Mouse (Mus musculus): ENCODE measurements around the gene Brip1.

Brip1 gene

DNA sequence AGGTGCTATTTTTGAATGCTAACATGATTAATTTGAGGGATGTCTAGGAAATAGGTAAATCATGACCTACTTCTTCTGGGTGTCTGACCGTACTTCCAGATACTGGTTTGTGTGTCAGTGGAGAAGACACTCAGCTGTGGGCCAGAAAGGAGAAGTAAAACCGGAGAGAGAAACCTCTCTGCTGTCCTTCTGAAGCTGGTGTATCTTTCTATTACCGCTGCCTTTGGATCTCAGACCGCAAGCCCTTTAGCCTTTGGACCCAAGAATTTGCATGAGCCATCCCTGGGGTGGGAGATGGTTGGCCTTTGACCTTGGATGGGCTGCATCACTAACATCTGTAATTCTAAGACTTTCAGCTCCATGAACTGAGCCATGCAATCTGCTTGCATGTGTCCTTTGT lies 93.7 kb downstream of the Brip1 start:
- no peak for DNase-seq (ENCODE audit: low spot score)

DNA sequence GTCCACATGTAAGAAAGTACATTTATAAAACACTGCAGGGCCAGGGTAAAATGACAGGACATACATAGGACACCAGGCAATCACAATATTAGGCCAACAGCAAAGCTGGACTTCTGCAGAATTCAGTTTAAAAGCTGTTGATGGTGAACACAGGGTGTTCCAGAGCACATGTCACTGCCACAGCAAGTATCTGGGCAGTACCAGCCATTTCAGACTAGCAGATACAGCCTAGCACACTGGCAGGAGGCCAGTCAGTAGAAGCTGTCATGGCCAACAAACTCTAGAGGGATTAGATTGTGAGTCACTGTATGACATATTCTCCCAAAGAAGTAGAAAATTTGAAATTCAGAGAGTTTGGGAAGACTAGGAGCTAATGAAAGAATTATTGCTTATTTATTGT lies 94.4 kb downstream of the Brip1 start:
- no peak for DNase-seq (ENCODE audit: low spot score)

DNA sequence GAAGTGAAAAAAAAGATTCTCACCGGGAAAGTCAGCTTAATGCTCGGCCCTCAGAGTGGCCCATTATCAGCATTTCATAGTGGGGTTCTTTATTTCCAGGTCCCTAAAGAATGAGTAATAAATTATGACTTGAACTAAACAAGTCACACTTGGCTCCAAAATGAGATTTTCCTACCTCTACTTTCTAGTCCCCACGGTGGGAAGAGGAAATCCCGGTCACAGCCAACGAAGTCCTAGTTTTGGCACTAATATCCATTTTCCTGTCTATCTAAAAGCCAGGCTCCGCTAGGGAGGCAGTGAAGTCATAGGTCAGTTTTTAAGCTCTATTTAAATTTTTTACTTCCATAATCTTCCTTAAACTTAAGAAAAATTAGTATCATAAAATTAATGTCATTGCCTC lies 99.8 kb downstream of the Brip1 start:
- no peak for DNase-seq (ENCODE audit: low spot score)

DNA sequence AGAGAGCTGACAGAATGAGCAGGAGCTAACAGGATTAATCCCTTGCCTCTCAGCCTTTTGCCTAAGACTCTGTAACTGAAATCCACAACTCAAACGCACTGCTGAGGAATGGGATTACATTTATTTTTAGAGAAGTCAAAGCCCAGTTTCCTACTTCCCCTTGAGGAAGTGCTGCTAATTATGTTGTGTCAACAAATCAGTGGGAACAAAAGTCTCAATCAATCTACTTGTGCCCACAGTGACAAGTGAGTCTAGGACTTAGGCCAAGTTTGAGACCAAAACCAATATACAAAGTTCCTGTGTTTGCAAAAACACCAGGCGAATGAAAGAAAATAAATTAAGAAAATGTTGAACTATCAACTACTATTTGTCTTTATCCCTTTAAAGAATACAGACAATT lies 101.7 kb downstream of the Brip1 start:
- DNase-seq (ENCODE audit: low spot score): no peak

DNA sequence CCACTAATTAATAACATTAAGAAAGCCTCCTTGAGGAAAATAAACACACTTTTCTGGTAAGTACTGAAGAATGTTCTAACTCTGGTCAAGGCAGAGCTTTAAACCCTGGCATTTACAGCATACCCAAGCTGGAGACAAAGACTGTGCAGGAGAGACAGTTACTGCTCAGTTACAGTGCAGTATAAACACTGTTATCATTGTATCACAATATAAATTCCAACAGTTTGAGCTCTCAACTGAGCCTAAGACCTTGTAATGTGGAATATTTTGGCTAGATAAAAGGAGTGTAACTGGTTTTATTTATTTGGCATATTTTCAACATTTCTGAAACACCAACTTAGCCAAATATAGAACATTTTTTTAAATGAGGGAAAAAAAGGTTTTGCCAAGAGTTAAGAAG lies 112.2 kb downstream of the Brip1 start:
- no peak for DNase-seq (ENCODE audit: low spot score)

DNA sequence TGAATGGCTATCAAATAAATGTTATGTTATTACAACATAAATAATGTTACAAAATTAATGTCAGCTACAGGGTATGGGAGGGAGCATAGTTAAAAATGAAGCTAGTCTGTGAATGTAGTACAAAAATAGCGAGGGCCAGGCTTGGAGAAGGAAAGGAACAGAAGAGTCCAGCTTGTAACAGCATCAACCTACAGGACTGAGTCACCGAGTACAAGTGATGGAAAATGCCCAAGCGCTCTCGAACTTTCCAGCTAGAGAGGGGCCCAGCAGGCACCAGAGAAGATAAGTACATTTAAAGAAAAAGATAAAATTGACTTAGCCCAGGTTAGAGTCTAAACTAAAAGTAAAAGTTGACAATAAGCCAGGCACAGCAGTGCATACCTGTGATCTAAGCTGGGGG lies 116.5 kb downstream of the Brip1 start:
- DNase-seq (ENCODE audit: low spot score): no peak

DNA sequence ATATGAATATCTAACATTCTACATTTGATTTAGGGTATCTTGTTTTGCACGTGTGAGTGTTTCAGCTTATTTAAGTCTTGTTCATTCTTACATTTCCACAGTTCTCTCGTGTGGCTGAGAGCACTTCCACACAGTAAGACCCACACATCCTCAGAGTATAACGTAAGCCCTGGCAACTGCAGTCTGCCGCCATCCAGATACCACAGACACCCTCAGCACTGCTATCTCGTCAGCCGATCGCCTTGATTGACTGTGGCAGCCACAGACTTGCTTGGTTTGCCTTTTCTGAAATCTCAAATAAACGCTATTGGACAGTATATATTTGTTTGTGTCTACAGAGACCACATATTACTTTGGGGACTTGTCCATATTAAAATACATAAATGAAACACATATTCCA lies 123.0 kb downstream of the Brip1 start:
- no peak for DNase-seq (ENCODE audit: low spot score)

DNA sequence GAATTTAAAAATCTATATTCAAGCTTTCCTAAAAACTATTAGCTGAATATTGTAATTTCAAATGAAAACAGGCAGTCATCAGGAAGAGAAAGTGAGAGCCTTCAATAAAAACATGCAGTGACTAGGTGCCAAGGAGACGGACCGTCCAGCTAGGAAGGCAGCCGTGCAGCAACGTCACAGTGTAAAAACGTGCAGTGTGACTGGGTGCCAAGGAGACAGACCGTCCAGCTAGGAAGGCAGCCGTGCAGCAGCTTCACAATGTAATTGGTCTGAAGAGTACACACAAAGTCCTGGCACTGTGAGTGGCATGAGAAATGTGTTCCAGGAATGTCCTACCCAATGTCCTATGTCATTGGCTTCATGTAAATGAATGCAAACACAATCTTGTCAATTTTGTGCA lies 124.0 kb downstream of the Brip1 start:
- no peak for DNase-seq (ENCODE audit: low spot score)

DNA sequence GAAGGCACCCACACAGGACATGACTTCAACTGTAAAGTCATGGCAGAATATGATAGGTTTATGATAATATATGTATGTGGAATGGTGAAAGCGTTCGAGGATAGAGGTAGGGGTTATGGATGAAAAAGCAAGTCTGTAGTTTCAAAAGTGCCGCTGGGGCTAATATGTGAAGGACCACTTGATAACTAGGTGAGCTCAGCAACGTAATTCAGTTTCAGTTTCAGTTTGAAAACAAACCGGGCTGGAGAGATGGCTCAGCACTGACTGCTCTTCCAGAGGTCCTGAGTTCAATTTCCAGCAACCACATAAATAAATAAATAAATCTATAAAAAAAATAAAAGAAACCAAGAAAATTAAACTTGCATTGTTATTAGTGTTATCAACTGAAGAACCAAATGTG lies 124.6 kb downstream of the Brip1 start:
- no peak for DNase-seq (ENCODE audit: low spot score)

DNA sequence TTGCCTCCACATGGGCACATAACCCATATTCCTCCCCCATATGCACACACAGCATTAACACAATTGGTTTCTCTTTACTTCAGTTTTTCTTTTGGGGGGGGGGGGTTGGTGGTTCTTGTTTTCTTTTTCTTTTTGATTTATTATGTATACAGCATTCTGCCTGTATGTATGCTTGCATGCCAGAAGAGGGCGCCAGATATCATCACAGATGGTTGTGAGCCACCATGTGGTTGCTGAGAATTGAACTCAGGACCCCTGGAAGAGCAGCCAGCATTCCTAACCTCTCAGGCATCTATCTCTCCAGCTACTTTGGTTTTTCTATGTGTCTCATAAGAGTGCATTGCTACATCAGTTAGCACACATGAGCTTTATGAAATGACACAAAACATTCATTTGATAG lies 125.6 kb downstream of the Brip1 start:
- DNase-seq (ENCODE audit: low spot score): no peak

DNA sequence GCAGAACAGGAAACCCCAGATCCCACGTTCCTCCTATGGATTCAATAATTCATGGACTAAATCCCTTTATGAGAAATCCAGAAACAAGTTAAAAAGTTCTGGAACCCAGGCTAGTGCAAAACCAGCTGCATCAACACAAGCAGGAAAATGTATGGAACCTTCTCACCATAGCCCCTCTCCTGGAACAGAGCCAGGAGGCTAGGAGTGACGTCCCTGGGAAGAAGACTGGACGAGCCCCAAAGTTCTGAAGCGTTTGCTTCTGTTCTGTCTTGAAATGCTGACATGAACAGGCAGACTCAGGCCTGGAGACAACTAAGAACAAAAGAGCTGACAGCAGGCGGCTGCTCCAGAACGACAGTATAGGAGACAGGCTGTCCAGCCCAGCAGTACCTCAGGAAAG lies 132.3 kb downstream of the Brip1 start:
- no peak for DNase-seq (ENCODE audit: low spot score)

DNA sequence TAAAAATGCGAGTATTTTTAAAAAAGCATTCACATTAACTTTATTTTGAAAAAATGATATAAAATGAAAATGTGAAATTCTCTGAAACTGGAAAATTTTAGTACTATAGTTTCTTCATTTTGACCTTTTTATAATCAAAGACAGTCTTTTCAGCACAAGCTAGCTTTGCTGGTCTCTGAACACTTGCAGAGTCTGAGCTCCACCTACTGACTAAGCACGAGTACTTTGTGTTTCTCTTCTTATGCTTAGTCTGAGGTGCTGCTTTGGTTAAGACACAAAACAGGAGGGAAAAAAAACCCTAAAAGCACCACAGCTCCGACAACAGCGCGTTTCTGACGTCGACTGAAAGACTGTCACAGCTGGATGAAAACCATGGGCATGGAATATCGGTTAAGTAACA lies 133.8 kb downstream of the Brip1 start:
- no peak for DNase-seq (ENCODE audit: low spot score)

DNA sequence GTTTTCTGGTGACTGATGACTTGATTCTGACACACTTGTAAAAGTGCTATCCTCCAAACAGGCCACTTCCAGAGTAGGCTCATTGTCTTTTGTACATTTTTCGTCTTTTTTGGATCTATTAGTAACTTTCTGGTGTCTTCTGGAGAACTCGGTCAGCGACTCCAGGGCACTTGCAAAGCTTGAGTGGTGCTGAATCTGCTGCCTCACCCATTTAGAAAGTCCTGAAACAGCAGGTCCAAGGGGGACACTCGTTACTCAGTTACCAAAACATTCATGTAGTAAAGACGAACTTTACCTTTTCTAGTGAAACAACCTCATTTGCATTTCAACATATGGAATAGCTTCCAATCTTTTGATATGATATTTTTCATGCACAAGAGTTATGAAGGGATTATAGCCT lies 136.1 kb downstream of the Brip1 start:
- no peak for DNase-seq (ENCODE audit: low spot score)

DNA sequence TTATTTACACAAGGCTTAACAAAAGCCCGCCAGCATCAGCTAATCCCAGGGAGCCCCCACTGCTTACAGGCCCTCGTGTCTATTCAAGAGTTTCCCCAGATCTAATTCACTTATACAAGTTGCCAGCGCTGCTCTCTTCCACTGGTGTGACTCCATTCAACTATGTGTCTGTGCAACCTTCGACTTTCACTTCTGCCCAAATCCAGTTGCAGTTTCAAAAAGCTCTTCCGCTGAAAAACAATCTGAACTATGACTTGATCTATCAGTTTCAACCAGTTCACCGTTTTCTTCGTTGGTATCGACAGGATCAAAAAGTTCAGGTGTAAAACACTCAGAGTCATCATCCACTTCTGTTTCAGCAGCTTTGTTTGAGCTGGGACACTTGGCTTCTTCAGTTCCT lies 139.8 kb downstream of the Brip1 start:
- DNase-seq (ENCODE audit: low spot score): no peak

DNA sequence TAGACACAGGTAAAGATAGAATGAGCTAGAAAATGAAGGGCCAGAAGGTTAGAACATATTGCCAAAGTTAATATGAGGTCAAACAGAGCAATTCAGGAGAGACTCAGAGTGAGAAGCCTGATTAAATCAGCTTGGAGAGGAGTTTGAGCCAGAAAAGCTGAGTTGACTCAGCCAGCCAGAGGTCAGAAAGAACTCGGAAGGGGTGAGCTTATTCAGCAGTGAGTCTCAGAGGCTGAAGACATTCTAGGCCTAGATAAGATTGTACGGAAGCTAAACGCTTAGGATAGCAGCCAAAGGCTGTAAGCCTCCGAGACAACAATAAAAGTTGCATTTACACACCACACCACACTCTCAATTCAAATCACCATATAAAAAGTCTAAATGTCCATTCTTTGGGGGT lies 141.9 kb downstream of the Brip1 start:
- peak; percentile 17 for DNase-seq (ENCODE audit: low spot score)

DNA sequence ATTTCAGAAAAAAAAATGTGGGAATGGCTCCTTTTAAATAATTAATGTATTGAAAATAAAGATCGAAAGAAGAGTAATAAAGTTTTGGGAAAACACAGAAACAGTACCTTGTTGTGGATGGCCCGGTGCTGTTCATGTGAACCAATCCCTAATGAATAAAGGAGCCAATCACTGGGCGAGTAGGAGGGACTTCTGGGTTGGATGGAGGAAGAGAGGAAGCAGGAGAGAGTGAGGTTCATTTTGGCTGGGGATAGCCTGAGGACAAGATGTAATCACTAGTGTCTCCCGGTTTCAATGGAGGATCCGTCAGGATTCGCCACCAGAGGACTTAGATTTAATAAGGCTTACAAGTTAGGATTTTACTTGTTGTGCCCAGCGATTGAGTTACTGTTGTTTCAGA lies 145.2 kb downstream of the Brip1 start:
- no peak for DNase-seq (ENCODE audit: low spot score)

DNA sequence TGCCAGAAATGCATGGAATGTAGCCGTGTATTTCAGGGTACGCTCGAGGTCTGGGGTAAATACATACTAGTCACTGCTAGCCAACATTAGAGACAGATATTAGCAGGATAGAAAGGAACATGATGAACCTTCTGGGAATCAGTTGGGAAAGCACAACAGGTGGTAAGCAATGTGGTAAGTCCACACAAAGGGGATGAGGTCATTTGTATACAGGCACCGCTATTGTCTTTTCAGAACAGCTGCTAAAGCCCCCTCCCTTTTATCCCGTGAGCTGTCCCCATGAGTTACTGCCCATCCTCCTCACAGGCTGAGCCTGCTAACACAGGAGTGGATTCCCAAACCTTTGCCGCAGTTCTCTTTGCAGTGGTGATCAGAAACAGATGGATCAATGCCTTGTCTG lies 149.6 kb downstream of the Brip1 start:
- DNase-seq (ENCODE audit: low spot score): no peak

DNA sequence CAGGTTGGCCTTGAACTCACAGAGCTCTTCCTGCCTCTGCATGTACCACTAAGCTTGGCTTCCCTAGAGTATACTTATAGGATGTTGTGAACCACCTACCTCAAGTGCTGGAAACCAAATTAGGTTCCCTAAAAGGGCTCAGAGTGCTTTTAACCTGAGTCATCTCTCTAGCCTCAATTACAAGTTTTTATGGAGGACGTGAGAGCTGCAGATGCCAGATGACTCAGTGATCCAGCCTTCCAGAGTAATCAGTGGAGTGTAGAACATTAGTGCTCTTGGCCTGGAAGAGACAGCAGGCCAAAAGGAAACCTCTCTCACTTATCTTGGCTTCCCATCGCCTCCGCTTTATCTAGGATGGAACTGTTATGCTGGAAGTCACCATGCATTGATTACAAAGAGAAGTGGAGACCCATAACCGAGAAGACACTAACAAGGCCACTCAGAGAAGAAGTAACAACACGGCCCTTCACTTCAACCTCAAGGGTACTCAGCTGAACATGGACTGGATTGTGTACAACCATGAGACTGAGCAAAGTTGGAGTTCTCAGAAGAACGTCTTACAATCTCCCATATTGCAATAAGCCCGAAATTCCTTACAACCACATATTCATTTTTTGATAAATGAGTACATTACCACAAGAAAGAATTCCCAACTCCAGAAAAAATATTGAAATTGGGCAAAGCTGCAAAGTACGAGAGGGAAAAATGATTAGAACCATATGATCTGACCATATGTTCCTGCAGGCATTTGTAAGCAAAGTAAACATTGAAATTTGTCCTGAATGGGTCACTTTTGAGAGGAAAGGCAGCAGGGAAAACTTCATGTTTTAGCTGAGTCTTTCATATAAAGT lies 150.3 kb downstream of the Brip1 start:
- DNase-seq (ENCODE audit: low spot score): no peak

DNA sequence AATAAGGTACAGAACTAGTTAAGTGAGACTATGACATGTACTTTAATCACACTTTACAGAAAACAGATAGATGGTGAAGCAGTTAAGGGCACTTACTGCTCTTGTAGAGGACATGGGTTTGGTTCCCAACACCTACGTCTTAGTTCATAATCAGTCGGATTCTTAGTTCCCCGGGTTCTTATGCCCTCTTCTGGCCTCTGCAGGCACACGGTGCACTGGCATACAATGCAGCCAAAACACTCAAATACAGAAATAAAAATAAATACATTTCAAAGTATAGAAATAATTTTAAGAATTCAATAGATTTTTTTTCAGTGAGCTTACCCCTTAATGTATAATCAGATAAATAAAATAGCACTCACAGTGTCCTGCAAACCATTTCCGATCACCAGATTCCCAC lies 161.0 kb downstream of the Brip1 start:
- DNase-seq (ENCODE audit: low spot score): no peak

DNA sequence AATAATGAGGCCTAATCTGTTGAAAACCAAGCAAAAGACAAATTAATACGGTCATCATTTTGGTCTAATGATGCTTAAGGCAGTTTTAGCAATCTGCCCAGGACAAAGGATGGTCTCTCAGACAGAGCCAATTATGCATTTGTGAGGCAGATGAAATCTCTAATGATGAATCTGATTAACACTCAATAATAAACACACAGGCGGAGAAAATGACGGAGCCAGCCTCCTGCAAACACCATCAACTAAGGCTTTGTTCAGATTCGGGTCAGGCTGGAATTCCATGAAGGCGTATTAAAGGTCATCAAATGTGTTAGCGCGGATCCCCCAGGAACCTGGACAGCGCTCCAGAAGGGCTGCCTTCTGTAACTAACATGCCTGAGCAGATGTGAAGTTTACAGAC lies 161.6 kb downstream of the Brip1 start:
- DNase-seq (ENCODE audit: low spot score): no peak

DNA sequence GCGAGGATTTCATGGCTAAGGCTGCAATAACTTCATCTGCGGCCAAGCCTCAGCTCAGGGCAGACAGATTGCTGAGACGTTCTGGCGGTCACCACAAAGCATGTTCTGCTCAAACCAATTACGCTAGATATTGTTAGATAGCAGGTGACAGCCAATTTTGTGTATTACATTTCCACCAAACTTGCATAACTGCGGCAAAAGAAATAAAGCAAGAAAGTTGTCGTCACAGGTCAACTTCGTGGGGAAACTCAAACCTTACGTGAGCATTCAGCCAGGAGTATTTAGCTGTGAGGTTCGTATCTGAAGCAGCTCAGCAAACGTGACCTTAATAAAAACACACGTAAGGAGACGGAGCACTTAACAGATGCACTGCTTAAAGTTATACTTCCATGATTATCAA lies 162.3 kb downstream of the Brip1 start:
- no peak for DNase-seq (ENCODE audit: low spot score)

DNA sequence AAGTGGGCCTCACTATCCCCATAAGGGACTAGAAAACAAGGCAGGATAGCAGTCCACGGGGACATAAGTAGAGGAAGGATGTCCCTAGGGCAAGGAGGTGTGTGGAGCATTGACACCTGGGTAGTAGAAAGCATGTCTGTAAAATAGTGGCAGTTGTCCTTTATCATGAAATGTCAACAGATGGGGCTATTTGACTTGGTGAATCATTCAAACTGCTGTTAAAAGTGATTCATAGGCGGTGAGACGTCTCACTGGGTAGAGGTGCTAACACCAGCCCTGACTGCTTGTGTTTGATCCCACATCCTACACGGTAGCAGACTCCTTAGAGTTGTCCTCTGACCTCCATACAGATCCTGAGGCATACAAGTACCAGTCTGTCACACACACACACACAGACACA lies 168.1 kb downstream of the Brip1 start:
- no peak for DNase-seq (ENCODE audit: low spot score)

DNA sequence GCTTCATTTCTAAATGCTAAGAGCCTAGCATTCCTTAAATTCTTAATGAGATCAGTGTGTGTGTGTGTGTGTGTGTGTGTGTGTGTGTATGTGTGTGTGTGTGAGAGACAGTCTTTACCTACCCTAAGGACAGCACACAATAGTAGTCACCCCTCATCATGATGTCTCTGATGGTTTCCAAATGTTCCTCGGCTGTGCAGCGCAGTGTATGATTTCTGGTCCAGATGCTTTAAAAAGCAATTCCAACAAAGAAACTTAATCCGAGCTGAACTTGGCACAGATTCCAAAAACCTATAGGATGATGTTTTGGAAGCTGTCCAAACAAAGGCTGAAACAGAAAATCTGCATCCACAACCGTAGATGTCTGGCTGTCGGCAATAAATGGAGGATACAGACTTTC lies 173.0 kb downstream of the Brip1 start:
- no peak for DNase-seq (ENCODE audit: low spot score)

DNA sequence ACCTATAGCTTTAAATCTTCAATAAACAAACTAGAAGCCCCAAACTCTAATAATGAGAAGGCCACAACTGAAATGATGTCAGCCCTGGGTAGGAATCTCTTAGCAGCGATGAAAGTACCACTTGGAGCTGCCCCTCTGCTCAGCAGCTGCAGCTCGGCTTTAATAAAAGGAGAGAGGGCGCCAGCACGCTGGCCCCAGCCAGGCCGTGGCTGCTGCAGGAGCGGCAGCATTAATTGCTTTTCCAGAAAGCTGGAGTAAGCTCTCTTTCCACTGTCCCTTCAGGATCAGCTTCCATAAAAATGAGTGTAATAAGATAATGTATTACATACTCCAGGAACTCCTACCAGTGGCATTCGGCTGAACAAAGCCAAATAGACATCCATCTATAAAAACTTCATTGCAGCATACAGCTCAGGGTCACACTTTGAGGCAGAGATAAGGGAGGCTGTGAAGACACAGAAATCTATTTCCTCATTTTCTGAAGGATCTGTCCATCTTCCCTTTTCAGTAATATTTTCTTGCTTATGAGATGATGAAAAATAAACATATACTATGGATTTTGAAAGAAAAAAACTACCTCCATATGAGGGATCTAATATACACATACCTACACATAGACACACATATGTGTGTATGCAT lies 174.3 kb downstream of the Brip1 start:
- no peak for DNase-seq (ENCODE audit: low spot score)
